Comparison of ENCODE assay signal across 9 mouse cellular contexts in the genomic region with DNA sequence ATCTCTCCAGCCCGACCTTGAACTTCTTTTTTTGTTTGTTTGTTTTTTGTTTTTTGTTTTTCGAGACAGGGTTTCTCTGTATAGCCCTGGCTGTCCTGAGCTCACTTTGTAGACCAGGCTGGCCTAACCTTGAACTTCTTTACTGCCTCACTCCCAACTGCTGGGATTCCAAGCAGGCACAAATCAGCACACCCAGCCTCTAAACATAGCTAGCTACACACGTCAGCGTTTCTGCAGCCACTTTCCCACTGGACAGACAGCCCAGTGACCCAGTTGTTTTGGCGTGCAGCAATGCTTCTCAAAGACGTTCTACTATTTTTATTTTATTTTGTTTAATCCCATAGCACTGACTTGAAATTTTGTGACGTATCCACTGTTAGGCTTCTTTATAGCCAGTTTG. TPM values are rescaled to one million over a fixed set of nuclear protein-coding genes. Genes with fewer than 3 reads are reported as not detected.
A peak's percentile ranks its signal among the peaks of the same experiment; 100 is the strongest.
DNase-seq lines count a peak whose midpoint lies in the region; ATAC-seq and TF ChIP-seq lines count a peak whose summit lies in the region.
"Had no signal": no experiment of that assay in that cellular context is flagged by ENCODE, and none has a peak within 500 bp of the region (broad histone marks: within the 10 kb centered on the region; RNA-seq: fewer than 3 reads in every experiment).

No protein-coding gene starts in this region.

- intact Hi-C loops in heart, postnatal 10 days (cut with DNase I), result no loop called here

- no peak for ATAC-seq in cerebellum, adult (ENCODE audit: insufficient number of reproducible peaks, low FRiP score, low TSS enrichment)
- no peak for ATAC-seq in stomach, embryonic 15.5 days (ENCODE audit: insufficient read depth, low FRiP score, low read depth)

- peak overlapping the region; percentile 74 for H3K4me2 ChIP-seq in stomach, embryonic 15.5 days

- no peaks in the 10 kb centered on the region for H3K36me3 ChIP-seq in stomach, embryonic 15.5 days

- DNase-seq in cerebellum, adult 11-12 months, result peak; percentile 18
- peak; percentile 17 for DNase-seq in lung, postnatal 10 days
- no peak for DNase-seq in lung, adult 2 months
- DNase-seq in heart, postnatal 10 days, result peak; percentile 12 to 30
- no peak for DNase-seq in frontal cortex, postnatal 14 days (ENCODE audit: low spot score in 2 of 2)
- no peak for DNase-seq in urinary bladder, postnatal 10 days (ENCODE audit: low spot score)
- DNase-seq: kidney, postnatal 4 days had no signal

- no peaks in the 10 kb centered on the region for H3K9me3 ChIP-seq in stomach, embryonic 15.5 days

- TF ChIP-seq POLR2A in lung, adult 2 months (IDR thresholded peaks at IDR 0.05; ENCODE audit: borderline replicate concordance, extremely low read depth, low read depth, low read length), result no peak

- H3K9ac ChIP-seq in stomach, embryonic 15.5 days, result no peak overlapping the region

- no peaks in the 10 kb centered on the region for H3K27me3 ChIP-seq in stomach, embryonic 15.5 days (replicated peaks)

- TF ChIP-seq CTCF in lung, adult 2 months (IDR thresholded peaks at IDR 0.05; ENCODE audit: insufficient read depth, low read length), result no peak

- no peak overlapping the region for H3K4me3 ChIP-seq in lung, adult 2 months (replicated peaks; ENCODE audit: extremely low read depth, low read depth, low read length)
- H3K4me3 ChIP-seq in stomach, embryonic 15.5 days (replicated peaks), result no peak overlapping the region

- peaks cover 3% of the 10 kb centered on the region; the same call in 1 of the 2 replicates for H3K4me1 ChIP-seq in lung, adult 2 months (ENCODE audit: control insufficient read depth, insufficient read depth, low read length)
- H3K4me1 ChIP-seq in stomach, embryonic 15.5 days, result peaks cover 16% of the 10 kb centered on the region; the same call in 1 of the 2 replicates

- H3K27ac ChIP-seq in stomach, embryonic 15.5 days, result no peak overlapping the region

- 66% methylated on average over 7 of the region's 7 CpGs for WGBS in lung, adult 2 months
- 75% methylated on average over 7 of the region's 7 CpGs for WGBS in stomach, embryonic 15.5 days

RNA-seq across cellular contexts. Expression of a gene that starts 1.1 kb away (rescaled TPM):
- polyA plus RNA-seq in lung, adult 2 months (2012; rRNA removed), result 56.8 and 64.8 TPM in 2 replicates
- total RNA-seq in heart, postnatal 10 days (2021), result 10 to 100 TPM; 18.2 to 19.5 TPM
- polyA plus RNA-seq in stomach, embryonic 15.5 days (2015; fragmentation: Nextera tagmentation; extraction: Ambion mirVana), result 26.2 and 26.8 TPM in 2 replicates

RNA-seq across cellular contexts. Expression of a gene that starts 31.1 kb away (rescaled TPM):
- polyA plus RNA-seq in lung, adult 2 months (2012; rRNA removed), result 35.5 and 39.2 TPM in 2 replicates
- 1 to 10 TPM; 8.9 to 9.5 TPM for total RNA-seq in heart, postnatal 10 days (2021)
- 26.1 and 27.4 TPM in 2 replicates for polyA plus RNA-seq in stomach, embryonic 15.5 days (2015; fragmentation: Nextera tagmentation; extraction: Ambion mirVana)

RNA-seq across cellular contexts. Expression of a gene that starts 40.6 kb away (rescaled TPM):
- polyA plus RNA-seq in lung, adult 2 months (2012; rRNA removed), result 21.3 and 23.8 TPM in 2 replicates
- total RNA-seq in heart, postnatal 10 days (2021), result 1 to 10 TPM; 9.1 to 9.7 TPM
- polyA plus RNA-seq in stomach, embryonic 15.5 days (2015; fragmentation: Nextera tagmentation; extraction: Ambion mirVana), result 28.5 and 30.3 TPM in 2 replicates

RNA-seq across cellular contexts. Expression of a gene that starts 40.6 kb away (rescaled TPM):
- polyA plus RNA-seq in lung, adult 2 months (2012; rRNA removed), result 15.5 and 16.8 TPM in 2 replicates
- total RNA-seq in heart, postnatal 10 days (2021), result 1 to 10 TPM; 2.8 to 4.1 TPM
- polyA plus RNA-seq in stomach, embryonic 15.5 days (2015; fragmentation: Nextera tagmentation; extraction: Ambion mirVana), result 3.7 and 4.4 TPM in 2 replicates

RNA-seq across cellular contexts. Expression of a gene that starts 45.8 kb away (rescaled TPM):
- 20.3 and 22.1 TPM in 2 replicates for polyA plus RNA-seq in lung, adult 2 months (2012; rRNA removed)
- total RNA-seq in heart, postnatal 10 days (2021), result under 1 TPM; 0.84 to 0.94 TPM
- polyA plus RNA-seq in stomach, embryonic 15.5 days (2015; fragmentation: Nextera tagmentation; extraction: Ambion mirVana), result 0.08 and 0.24 TPM in 2 replicates

Comparison
In these comparisons a context has a peak if more than half of its experiments do, and no peak if none do; other contexts are left out.
1. DNase-seq: peak in cerebellum, adult 11-12 months (single experiment), lung, postnatal 10 days (single experiment) and heart, postnatal 10 days (2 of 2); none in lung, adult 2 months (single experiment), frontal cortex, postnatal 14 days (0 of 2) and urinary bladder, postnatal 10 days (single experiment).